Mouse (Mus musculus): Measurements from ENCODE around the gene Klhl28. TPM values are rescaled to one million over a fixed set of nuclear protein-coding genes. Genes with fewer than 3 reads are reported as not detected.

Gene Klhl28
- polyA plus RNA-seq, 1 experiment = 0.62 TPM

DNA sequence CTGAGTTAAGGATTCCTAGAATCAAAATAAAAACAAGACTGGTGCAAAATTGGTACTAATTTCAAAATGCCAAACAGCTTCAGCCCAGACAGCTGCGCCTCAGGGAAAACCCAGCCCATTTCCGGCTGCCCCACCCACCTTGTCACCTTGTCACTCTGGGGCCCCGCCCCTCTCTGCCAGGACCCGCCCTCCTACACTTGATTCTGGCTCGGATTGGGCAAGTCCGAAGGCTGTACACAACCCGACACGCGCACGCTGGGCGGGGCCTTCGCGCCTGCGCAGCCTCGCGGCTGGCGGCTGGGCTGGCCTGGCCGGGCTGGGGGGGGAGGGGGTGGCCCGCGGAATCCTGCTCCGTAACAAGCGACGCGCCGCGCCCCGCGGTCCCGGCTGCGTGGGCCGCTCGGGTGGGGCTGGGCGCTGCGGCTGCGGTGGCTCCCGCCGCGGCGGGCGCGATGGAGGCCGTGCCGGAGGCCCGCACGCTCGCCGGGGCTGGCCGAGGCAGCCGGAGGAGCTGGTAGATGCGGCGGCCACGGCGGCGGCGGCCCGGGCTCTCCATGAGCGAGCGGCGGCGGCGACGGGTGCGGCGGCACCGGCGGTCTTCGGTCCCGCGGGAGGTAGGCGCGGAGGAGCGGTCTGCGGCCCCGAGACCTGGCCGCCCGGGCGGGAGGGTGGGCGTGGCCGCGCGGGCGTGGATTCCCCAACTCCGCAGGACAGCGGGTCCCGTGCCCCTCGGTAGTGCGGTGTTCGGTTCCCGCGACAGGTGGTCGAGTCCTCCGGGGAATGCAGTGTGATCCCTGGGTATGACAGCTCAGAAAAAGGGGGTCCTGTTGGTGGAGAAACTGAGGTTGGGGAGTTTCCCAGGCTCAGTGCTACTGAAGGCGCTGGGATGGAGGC, 47.5 kb downstream of the Klhl28 start, which contains the start of gene Gm527:
Gm527 (plus strand) TSS at position 329 of the 894 bp plus-strand sequence.
- Histone ChIP-seq H3K27me3 (ENCODE audit: control insufficient read depth, insufficient read depth, low read length) (0 out of 2 replicates have a peak, but pooled peaks cover 3% of the 10 kb centered on the region), H3K4me3 (ENCODE audit: low read depth, low read length) (peak within 1 kb of the TSS; percentile 66), H3K36me3 (ENCODE audit: control insufficient read depth, insufficient read depth, low read length) (no peaks in the 10 kb centered on the region), H3K27ac (ENCODE audit: insufficient read depth, low read depth, low read length) (no peak within 1 kb of the TSS), H3K4me1 (ENCODE audit: control insufficient read depth, insufficient read depth, insufficient read length, low read length) (no peaks in the 10 kb centered on the region)
- no peak for TF ChIP-seq CTCF (IDR thresholded peaks at IDR 0.05; ENCODE audit: extremely low read depth, insufficient read length, insufficient replicate concordance, low read depth, low read length)
- no peak for TF ChIP-seq POLR2A (IDR thresholded peaks at IDR 0.05; ENCODE audit: low read depth, low read length)
- under 1% methylated on average over 92 of the region's 93 CpGs for WGBS

DNA sequence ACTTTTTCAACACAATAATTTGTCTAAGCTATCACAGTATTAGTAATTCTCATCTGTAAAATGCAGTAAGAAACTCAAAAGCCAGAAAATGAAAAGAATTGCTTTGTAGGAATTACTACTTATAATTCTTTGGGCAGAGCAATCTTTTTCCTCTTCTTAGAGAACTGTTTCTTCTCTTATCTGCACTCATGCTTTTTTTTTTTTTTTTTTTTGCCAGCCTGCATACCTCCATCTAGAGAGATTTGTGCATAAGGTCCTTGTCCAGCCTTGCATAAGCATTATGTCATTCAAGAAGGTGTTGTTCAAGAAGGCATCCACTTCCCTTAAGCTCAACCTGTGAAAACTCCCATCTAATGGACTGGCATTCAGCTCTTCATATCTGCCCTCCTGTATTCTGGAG, 48.6 kb downstream of the Klhl28 start:
- H3K27ac ChIP-seq (ENCODE audit: insufficient read depth, low read depth, low read length) = no peak overlapping the region
- H3K27me3 ChIP-seq (ENCODE audit: control insufficient read depth, insufficient read depth, low read length) = 0 out of 2 replicates have a peak, but pooled peaks cover 3% of the 10 kb centered on the region
- no peaks in the 10 kb centered on the region for H3K4me1 ChIP-seq (ENCODE audit: control insufficient read depth, insufficient read depth, insufficient read length, low read length)
- H3K36me3 ChIP-seq (ENCODE audit: control insufficient read depth, insufficient read depth, low read length) = no peaks in the 10 kb centered on the region
- no peak for TF ChIP-seq CTCF (IDR thresholded peaks at IDR 0.05; ENCODE audit: extremely low read depth, insufficient read length, insufficient replicate concordance, low read depth, low read length)
- TF ChIP-seq POLR2A (IDR thresholded peaks at IDR 0.05; ENCODE audit: low read depth, low read length) = no peak
- H3K4me3 ChIP-seq (ENCODE audit: low read depth, low read length) = no peak overlapping the region

DNA sequence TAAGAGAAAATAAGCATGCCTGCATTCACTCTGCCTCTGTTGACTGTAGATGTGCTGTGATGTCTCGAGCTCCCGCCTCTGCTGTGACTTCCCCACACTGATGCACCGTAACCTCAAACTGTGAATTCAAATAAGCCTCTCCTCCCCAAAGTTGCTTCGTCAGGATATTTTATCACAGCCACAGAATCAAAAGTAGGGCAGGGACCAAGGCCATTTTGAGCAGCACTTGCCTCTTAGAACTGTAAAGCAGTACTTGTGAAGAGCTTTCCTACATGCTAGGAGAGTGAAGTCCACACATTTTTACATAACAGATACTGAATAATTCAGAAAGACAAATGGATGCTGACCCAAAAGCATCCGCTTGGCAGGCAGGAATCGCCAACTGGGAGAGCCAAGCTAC, 52.3 kb downstream of the Klhl28 start:
- H3K4me1 ChIP-seq (ENCODE audit: control insufficient read depth, insufficient read depth, insufficient read length, low read length) = no peaks in the 10 kb centered on the region
- WGBS = 68% methylated on average over 6 of the region's 6 CpGs
- no peaks in the 10 kb centered on the region for H3K36me3 ChIP-seq (ENCODE audit: control insufficient read depth, insufficient read depth, low read length)
- no peak for TF ChIP-seq POLR2A (IDR thresholded peaks at IDR 0.05; ENCODE audit: low read depth, low read length)
- no peak for TF ChIP-seq CTCF (IDR thresholded peaks at IDR 0.05; ENCODE audit: extremely low read depth, insufficient read length, insufficient replicate concordance, low read depth, low read length)
- H3K27me3 ChIP-seq (ENCODE audit: control insufficient read depth, insufficient read depth, low read length) = 0 out of 2 replicates have a peak, but pooled peaks cover 3% of the 10 kb centered on the region
- H3K27ac ChIP-seq (ENCODE audit: insufficient read depth, low read depth, low read length) = no peak overlapping the region
- no peak overlapping the region for H3K4me3 ChIP-seq (ENCODE audit: low read depth, low read length)

DNA sequence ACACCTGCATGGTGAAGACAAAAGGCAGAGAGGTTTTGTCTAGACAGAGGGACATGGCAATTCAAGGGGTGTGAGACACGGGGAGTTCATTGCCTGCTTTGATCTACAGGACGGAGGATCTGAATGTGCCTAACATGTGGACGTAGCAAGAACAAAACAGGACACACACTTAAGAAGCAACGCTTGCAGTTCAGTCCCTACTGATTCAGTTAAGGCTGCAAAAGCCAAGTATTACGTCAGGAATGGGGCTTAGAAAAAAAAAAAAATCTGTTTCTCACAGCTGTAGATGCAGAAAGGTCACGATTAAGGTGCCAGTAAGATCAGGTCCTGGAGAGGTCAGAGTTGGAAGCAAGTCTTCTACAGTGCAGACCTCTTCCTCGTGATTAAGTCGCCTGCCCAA, 62.1 kb downstream of the Klhl28 start:
- Histone ChIP-seq H3K36me3 (ENCODE audit: control insufficient read depth, insufficient read depth, low read length) (no peaks in the 10 kb centered on the region), H3K4me3 (ENCODE audit: low read depth, low read length) (no peak overlapping the region), H3K27ac (ENCODE audit: insufficient read depth, low read depth, low read length) (0 out of 2 replicates have a peak overlapping the region, but pooled peaks have one; percentile 12), H3K4me1 (ENCODE audit: control insufficient read depth, insufficient read depth, insufficient read length, low read length) (0 out of 2 replicates have a peak, but pooled peaks cover 3% of the 10 kb centered on the region), H3K27me3 (ENCODE audit: control insufficient read depth, insufficient read depth, low read length) (no peaks in the 10 kb centered on the region)
- TF ChIP-seq CTCF (IDR thresholded peaks at IDR 0.05; ENCODE audit: extremely low read depth, insufficient read length, insufficient replicate concordance, low read depth, low read length) (no peak), POLR2A (IDR thresholded peaks at IDR 0.05; ENCODE audit: low read depth, low read length) (no peak)
- WGBS = 68% methylated on average over 8 of the region's 8 CpGs

DNA sequence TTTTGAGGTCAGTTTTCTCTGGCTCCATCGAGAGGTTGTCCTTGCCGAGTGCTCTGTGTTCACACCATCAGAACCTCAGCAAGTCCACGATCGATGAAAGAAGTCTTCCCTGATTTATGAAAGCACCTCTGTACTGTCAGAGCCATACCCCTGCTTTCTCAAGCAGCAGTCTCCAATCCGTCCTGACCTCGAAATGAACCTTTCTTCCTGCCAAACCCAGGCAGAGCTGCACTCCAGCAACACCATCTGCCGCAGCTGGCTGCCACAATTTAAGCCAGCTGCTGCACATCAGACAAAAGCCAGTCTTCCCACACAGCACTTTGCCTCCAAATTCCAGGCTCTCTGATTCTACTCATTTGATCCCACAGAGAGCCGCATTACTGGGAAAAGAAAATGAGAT, 62.8 kb downstream of the Klhl28 start:
- WGBS = 47% methylated on average over 8 of the region's 8 CpGs
- no peak overlapping the region for H3K4me3 ChIP-seq (ENCODE audit: low read depth, low read length)
- 0 out of 2 replicates have a peak, but pooled peaks cover 3% of the 10 kb centered on the region for H3K4me1 ChIP-seq (ENCODE audit: control insufficient read depth, insufficient read depth, insufficient read length, low read length)
- H3K27me3 ChIP-seq (ENCODE audit: control insufficient read depth, insufficient read depth, low read length) = no peaks in the 10 kb centered on the region
- TF ChIP-seq CTCF (IDR thresholded peaks at IDR 0.05; ENCODE audit: extremely low read depth, insufficient read length, insufficient replicate concordance, low read depth, low read length) = no peak
- TF ChIP-seq POLR2A (IDR thresholded peaks at IDR 0.05; ENCODE audit: low read depth, low read length) = no peak
- H3K27ac ChIP-seq (ENCODE audit: insufficient read depth, low read depth, low read length) = no peak overlapping the region
- H3K36me3 ChIP-seq (ENCODE audit: control insufficient read depth, insufficient read depth, low read length) = no peaks in the 10 kb centered on the region

DNA sequence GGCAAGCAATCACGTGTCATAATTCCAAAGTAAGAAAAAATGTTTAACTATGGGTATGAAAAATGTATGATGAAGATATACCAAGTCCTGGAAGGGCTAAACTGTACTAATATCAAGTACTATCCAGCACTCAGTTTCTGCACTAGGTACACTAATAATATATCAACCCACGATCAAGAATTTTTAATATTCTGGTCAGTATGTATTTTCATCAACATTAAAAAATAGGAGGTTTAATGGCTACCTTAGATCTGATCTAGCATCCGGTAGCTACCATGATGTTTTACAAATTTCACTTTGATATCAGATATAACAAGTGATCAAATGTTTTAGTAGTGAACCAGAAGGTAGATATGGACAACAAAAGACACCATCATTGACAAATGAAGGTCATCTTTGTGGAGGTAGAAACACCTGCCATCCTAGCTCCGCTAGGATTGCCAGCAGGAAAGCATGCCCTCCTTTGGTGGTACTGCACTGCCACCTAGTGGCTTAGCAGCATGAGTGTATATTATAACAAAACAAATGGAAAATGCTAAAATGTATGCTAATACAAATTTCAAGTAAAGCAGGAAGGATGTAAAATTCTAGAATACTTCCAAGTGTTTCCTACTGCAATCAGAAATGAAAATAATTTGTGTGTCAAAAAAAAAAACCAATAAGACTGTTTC, 68.1 kb downstream of the Klhl28 start:
- no peaks in the 10 kb centered on the region for H3K4me1 ChIP-seq (ENCODE audit: control insufficient read depth, insufficient read depth, insufficient read length, low read length)
- no peaks in the 10 kb centered on the region for H3K27me3 ChIP-seq (ENCODE audit: control insufficient read depth, insufficient read depth, low read length)
- no peaks in the 10 kb centered on the region for H3K36me3 ChIP-seq (ENCODE audit: control insufficient read depth, insufficient read depth, low read length)
- H3K4me3 ChIP-seq (ENCODE audit: low read depth, low read length) = no peak overlapping the region
- TF ChIP-seq CTCF (IDR thresholded peaks at IDR 0.05; ENCODE audit: extremely low read depth, insufficient read length, insufficient replicate concordance, low read depth, low read length) = peak; percentile 71; the same call in 1 of the 2 replicates
- TF ChIP-seq POLR2A (IDR thresholded peaks at IDR 0.05; ENCODE audit: low read depth, low read length) = no peak
- WGBS = 47% methylated on average over 4 of the region's 4 CpGs
- no peak overlapping the region for H3K27ac ChIP-seq (ENCODE audit: insufficient read depth, low read depth, low read length)

Other genes with a start within 250 kb of the Klhl28 start
- 0.18 and 0.34 TPM in 2 replicates for gene Gm527, start 47.6 kb downstream of the Klhl28 start, polyA plus RNA-seq (2012; rRNA removed)
- 0.79 and 1.1 TPM in 2 replicates for gene Togaram1, start 270 bp upstream of the Klhl28 start, polyA plus RNA-seq (2012; rRNA removed)
- 1.1 and 2.2 TPM in 2 replicates for gene Prpf39, start 70.8 kb upstream of the Klhl28 start, polyA plus RNA-seq (2012; rRNA removed)
- gene Fkbp3, start 108.5 kb upstream of the Klhl28 start, polyA plus RNA-seq (2012; rRNA removed) = 0.79 and 4.3 TPM in 2 replicates
- 0.80 and 0.94 TPM in 2 replicates for gene Fancm, start 110.1 kb upstream of the Klhl28 start, polyA plus RNA-seq (2012; rRNA removed)
- gene Mis18bp1, start 207.1 kb upstream of the Klhl28 start, polyA plus RNA-seq (2012; rRNA removed) = 0.04 and 0.22 TPM in 2 replicates

Data from small intestine, adult 2 months (tissue).